Mouse (Mus musculus): ENCODE data around the gene Xrcc1.
A peak's percentile ranks its signal among the peaks of the same experiment; 100 is the strongest.

The Xrcc1 gene

DNA sequence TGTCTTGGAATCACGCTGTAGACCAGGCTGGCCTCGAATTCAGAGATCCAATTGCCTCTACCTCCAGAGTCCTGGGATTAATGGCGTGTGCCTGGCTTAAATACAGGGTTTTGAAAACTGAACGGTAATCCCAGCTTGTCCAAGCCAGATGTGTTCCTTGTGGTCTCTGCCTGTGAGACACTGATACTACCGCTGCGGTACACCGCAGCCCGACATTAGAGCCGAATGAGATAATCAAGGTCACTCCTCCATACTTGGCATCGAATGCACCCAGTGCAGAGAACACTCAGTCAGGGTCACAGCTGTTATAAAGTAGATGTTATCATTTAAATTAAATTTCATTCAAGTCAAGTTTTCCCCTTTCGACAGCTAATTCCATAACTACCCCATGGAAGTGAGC lies 17.2 kb upstream of the Xrcc1 start:
- DNase-seq (ENCODE audit: low read depth, low spot score), result no peak

DNA sequence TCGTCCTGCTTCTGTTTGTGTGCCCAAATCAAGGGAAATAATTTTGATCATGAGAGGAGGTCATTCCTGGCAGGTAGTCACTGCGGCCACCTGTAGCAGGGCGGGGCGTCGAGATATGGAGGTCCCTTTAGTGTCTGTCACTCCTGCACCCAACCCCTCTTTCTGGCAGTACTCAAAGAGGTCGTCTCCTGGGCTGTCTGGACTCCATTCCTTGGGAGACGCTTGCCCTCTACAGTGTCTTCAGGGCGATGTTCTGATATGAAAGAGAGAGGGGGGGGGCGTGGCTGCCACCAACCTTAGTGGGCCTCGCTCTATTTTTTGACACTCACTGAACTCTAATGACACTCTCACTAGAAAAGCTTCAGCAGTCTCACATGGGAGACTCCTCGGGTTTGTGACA lies 16.5 kb upstream of the Xrcc1 start:
- DNase-seq (ENCODE audit: low read depth, low spot score), result no peak

DNA sequence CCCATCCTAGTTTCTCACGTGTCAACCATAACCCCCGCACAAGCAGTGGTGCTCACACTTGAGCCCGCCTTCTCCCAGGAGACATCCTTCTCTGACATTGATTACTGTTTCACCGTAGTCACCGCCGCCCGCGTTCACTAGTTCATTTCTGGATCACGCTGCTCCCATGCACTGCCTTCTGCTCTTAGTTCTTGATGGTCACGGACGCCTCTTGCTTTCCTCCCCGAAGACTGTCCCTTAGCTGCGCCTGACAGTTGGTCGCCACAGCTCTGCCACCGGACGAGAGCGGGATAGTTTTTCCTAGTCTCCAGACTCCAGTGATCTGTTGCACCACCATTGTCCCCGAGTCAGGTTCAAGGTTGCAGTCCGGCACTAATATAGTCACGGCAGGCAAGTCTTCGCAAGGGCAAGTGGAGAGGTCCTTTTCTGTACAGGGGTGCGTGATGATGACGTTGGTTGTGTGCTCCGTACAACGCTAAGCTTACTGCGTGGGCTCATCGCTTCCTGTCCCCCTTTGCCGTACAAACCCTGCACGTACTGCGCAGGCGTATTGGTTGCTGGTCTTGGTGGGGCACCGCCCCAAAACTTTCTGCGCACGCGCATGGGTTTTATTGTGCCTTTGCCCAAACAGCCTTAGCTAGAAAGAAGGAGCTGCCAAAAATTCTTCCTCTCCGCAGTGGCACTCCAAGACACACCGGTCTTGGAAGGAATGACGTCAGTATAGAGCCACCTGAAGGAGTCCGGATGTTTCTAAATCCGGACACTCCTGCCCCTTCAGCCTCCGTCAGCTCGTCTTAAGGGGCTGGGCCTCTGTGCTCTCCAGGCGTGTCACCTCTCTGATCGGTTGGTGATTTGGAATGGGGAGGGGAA lies 15.8 kb upstream of the Xrcc1 start, which contains the start of gene Irgq:
Irgq (plus strand) TSS at position 628 of the 870 bp plus-strand sequence.
- DNase-seq (ENCODE audit: low read depth, low spot score), result peak; percentile 96

DNA sequence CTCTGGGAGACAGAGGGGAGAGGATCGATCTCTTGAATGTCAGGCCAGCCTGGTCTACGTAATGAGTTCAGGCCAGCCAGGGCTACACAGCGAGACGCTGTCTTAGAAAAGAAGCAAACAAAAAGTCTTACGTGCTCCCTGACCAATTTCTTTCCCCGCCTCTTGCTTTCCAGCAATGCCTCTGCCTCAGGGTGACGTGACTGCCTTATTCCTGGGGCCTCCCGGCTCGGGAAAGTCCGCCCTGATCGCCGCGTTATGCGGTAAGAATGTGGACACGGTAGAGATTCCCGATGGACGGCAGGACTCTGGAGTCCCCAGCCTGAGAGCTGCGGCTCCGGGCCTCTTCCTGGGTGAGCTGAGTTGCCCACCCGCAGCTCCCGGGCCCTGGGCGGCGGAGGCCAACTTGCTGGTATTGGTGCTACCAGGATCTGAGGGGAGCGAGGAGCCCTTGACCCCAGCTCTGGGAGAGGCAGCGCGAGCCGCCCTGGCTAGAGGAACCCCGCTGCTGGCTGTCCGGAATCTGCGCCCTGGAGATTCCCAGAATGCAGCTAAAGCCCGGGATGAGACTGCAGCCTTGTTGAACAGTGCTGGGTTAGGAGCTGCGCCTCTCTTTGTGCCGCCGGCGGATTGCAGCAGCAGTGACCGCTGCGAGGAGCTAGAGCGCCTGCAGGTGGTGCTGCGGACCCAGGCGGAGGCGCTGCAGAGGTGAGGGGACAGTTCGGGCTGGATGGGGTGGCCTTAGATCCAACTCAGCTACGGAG lies 14.7 kb upstream of the Xrcc1 start:
- no peak for DNase-seq (ENCODE audit: low read depth, low spot score)

DNA sequence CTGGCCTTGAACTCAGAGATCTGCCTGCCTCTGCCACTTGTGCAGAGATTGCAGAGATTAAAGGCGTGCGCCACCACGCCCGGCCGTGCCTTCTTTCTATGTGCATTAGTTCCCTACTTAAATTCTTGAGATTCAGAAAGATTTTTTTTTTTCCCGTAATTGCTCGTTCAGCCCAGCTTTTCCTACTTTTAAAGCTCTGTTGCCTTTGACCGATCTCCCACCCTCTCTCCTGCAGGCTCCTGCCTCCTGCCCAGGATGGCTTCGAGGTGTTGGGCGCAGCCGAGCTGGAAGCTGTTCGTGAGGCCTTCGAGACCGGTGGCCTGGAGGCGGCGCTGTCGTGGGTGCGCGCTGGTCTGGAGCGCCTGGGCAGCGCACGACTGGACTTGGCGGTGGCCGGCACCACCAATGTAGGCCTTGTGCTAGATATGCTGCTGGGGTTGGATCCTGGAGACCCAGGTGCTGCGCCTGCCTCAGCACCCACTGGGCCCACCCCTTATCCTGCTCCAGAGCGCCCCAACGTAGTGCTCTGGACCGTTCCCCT lies 13.0 kb upstream of the Xrcc1 start:
- no peak for DNase-seq (ENCODE audit: low read depth, low spot score)

DNA sequence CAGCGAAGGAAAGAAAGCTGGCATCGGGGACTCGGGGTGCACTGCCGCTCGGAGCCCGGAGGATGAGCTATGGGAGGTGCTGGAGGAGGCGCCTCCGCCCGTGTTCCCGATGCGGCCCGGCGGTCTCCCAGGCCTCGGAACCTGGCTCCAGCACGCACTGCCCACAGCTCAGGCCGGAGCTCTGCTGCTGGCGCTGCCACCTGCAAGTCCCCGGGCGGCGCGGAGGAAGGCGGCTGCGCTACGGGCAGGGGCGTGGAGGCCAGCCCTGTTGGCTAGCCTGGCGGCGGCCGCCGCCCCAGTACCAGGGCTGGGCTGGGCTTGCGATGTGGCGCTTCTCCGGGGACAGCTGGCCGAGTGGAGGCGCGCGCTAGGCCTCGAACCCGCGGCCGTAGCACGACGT lies 12.3 kb upstream of the Xrcc1 start:
- no peak for DNase-seq (ENCODE audit: low read depth, low spot score)

DNA sequence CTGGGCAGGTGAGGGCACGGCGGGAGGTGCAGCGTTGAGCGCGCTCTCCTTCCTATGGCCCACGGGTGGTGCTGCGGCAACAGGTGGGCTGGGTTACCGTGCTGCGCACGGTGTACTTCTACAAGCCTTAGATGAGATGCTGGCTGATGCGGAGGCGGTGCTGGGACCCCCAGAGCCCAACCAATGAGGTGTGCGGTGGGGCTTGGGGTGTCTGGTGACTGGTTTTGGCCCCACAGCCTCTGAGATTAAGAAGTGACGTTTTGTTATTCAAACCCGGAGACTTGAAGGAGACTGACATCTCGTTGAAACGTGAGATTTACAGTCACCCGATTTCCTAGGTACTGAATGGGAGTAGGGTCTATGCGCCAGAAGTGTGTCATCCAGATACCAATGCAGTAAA lies 11.8 kb upstream of the Xrcc1 start:
- DNase-seq (ENCODE audit: low read depth, low spot score), result no peak

DNA sequence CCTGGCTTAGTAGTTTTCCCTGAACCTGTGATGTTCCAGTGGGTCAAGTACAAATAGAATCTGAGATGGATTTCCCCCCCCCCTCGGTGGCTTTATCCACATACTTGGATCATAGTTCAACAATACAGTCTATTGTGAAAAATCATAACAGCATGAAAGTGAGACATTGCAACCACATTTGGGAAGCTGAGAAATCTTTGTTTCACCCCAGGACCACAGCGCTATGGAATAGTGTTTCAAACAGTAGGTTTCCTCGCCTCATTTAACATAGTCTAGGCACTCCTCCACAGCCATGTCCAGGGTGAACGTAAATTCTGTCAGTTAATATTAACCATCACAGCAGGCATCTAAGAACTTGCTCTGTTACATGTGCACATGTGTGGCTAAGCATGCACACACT lies 9.0 kb upstream of the Xrcc1 start:
- DNase-seq (ENCODE audit: low read depth, low spot score), result no peak

DNA sequence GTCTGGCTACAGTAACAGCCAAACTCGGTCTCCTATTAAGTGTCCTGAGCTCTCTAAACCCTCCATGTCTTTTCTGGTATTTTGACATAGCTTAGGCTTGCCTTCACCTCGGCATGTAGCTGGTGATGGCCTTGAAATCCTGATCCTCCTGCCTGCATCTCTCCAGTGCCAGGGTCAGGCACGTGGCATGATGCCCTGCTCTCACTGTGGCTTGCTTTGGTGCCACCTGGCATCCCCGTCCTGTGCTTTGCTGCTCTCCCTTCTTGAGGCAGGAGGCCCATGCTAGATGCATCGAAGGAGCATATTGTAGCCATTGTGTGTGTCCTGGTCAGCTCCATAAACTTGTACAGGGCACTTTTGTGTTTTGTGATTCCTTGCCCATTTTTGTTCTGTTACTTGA lies 8.5 kb upstream of the Xrcc1 start:
- no peak for DNase-seq (ENCODE audit: low read depth, low spot score)

DNA sequence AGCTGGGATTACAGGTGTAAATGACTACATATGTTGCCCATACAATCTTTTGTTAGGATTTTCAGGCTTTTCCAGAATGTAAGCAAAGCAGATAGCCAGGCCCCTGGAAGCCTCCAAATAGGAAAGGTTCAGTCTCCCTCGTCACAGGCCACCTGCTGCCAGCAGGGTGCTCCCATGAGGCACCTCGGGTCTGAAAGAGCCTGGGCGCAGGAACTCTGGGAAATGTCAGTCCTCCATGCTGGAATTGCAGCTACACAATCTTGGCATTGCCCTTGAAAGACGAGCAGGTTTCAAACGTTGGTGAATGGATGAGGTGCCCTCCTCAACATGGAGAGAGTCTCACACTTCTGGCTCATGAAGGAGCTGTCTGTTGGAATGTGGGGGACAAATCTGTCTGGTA lies 7.9 kb upstream of the Xrcc1 start:
- DNase-seq (ENCODE audit: low read depth, low spot score), result no peak

DNA sequence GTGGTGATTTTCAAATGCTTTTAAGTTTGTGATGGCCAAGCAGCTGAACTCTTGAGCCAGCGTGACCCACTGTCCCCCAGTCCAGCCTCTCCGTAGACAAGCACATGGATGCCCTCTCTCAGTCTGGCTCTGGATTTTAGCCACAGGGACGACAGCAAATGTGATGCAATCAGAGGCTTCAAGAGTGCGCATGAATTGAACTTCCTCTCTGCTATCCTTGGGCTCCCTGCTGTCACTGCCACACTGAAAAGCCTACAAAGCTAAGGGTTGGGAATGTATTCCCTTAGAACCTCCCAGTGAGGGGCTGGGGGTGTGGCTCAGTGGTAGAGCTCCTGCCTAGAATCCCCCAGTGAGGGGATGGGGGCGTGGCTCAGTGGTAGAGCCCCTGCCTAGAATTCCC lies 7.4 kb upstream of the Xrcc1 start:
- DNase-seq (ENCODE audit: low read depth, low spot score), result no peak

DNA sequence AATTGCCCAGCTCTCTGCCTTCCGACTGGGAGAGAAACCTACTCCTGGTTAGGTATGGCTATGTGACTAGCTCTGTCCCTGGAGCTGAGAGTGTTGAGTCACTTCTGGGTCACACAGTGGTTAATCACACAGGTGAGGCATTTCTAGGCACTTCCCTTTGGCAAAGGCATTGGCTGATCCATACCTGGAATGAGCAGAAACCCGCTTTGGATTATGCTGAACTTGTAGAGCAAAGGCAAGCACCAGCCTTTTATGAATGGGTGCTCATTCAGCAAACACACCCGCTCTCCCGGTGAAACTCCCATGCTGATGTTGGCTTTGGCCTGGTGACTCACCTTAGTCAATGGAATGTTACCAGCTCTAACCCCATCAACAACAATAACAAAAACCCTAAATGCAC lies 6.4 kb upstream of the Xrcc1 start:
- DNase-seq (ENCODE audit: low read depth, low spot score), result no peak

DNA sequence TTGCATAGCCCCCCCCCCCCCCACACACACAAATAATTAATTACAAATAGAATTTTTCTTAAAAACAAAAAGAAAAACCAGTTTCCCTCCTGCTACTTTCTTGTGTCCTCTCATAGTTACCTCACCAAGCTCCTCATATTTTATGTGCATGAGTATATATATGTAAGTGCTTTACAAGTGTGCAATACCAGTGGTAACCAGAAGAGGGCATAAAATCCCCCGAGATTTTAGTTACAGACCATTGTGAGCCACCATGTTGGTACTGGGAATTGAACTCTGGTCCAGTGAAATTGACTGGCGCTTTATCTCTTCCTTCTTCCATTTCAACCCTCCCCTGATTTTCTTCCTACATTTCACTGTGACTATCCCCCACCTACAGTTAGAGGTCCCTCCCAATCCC lies 1.6 kb upstream of the Xrcc1 start:
- no peak for DNase-seq (ENCODE audit: low read depth, low spot score)

DNA sequence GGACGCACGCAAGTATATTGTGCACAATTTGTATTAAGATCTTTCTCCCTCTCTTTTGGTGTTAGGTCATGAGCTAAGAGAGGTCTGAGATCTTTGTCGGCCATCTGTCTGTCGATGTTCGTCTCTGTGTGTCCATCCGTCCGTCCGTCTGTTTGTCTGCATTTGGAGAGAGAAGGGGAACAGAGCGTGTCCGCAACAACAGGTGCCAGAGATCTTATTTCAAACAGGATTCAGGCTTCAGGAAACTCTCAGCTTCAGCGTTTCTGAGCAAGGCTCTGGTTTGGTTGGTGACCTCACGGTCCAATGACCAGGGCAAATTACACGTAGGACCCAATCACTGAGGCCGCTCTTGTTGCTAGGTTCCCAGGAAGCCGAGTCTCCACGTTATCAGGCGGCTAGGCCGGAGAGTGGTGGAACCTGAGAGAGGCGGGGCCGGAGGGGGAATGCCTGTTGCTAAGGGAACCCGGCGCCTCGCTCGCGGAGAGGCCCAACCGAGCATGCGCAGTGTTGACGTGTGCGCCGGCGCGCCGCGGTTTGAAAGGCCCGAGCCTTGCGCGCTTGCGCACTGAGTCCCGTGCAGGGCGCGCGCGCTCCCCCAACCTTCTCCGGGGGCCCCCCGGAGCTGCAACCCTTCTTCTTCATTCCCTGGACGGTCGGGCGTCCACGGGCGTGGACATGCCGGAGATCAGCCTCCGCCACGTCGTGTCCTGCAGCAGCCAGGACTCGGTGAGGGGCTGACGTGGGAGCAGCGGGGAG lies 723 bp downstream of the Xrcc1 start:
- DNase-seq (ENCODE audit: low read depth, low spot score), result peak; percentile 92

DNA sequence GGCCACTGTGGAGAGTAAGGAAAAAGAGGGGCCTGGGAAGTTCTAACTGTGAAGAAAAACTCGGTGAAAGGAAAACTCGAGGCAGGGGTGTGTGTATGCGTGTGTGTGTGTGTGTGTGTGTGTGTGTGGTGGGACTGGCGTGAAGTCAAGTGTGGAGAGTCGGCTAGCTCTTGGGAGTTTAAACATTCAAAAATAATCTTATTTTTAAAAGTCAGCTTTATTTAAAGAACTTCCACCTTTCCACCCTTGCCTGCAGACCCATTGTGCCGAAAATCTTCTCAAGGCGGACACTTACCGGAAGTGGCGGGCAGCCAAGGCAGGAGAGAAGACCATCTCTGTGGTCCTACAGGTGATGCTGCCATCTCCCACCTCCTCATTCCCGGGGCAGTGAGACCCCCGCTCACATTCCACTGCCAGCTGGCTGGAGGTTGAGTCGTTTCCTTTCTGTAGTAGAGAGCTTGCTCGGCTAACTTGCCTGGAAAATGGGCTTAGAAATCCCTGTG lies 1.5 kb downstream of the Xrcc1 start:
- no peak for DNase-seq (ENCODE audit: low read depth, low spot score)

DNA sequence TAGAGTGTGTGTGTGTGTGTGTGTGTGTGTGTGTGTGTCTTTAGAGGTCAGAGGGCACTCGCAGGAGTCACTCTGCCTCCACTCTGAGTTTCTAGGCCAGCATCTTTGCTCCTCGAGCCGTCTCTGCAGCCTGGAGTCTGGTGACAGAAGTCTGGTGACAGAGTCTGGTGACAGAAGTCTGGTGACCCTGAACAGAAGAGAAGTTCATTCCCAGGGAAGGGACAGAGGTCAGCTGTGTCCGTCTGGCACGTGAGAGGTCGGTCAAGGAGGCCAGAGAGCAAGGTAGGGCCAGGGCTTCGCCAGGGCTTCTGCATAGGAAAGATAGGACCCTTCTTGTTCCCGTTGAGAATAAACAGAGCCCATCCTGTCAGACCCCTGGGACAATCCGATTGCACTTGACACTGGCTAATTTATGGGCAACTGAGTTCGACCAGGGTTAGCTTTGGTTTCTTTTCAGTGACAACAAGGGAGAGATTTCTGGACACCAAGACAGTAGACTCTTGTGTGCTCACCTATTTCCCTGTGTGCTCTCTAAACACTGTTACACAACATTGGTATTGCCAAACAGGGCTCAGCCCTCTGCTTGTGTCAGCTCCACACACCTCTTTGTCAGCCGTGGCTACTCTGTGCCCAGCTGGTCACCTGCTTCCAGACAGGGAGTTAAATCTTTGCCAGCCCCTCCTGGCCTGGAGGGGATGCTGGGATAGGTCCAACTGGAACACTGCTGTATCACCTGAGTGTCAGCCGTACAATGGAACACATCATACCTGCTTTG lies 6.1 kb downstream of the Xrcc1 start:
- no peak for DNase-seq (ENCODE audit: low read depth, low spot score)

DNA sequence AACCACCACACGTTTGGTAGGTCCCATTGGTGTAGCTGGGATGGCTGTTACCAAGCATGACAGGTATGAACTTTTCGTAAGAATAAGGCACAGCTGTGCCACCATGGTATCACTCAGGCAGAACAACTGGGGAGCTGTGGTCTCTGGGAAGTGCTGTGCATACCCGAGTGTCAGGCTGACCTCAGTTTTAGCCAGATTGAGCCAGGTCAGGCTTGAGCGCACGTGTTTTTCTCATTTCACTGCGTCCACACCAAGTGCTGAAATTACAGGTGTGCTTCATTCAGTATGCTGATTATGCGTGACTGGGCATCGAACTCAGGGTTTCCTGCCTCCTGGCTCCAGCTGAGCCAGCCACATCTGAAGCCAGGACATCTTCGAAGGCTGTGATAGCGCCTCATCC lies 9.7 kb downstream of the Xrcc1 start:
- no peak for DNase-seq (ENCODE audit: low read depth, low spot score)

DNA sequence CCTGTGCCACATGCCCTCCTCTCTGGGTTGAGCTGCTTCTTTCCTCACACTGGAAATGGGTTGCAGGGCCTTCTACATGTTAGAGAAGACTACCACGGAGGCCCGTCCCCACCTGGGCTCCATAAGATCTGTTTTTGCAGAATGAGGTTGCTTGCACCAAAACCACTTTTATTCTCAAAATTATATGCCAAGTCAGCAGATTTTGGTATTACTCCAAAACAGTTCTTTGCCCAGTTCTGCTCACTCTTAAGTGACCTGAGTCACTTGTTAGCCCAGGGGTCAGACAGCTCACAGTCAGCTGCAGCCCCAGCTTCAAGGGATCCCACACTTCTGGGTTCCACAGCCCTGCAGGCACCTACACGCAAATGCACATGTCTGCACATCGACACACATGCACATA lies 15.4 kb downstream of the Xrcc1 start:
- no peak for DNase-seq (ENCODE audit: low read depth, low spot score)

DNA sequence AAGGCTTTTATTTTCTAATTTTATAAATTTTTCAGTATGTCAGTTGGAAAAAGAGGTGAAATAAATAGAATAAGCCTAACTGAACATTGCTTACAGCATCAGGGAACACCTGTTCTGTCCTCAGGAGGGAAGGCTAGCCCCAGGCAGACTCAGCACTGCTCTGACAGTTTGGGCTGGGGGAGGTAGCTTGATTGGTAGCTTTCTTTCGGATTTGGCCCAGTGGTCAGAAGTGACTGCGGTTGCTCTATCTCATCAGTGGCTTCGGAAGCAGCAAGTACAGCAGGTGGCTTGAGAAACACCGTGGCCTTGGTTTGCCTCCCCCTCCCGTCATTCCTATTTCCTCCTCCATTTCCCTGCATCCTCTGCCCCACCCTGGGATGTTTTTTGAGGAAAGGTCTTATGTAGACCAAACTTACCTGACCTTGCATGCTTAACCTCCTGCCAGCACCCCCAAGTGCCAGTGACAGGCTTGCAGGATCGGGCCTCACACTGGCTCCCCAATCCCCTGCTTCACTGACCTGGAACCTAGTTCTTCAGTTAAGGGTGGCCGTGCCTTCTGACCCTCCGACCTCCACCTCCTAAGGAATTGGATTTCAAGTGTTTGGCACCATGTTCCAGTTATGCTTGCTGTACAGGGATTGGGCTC lies 17.2 kb downstream of the Xrcc1 start:
- no peak for DNase-seq (ENCODE audit: low read depth, low spot score)

DNA sequence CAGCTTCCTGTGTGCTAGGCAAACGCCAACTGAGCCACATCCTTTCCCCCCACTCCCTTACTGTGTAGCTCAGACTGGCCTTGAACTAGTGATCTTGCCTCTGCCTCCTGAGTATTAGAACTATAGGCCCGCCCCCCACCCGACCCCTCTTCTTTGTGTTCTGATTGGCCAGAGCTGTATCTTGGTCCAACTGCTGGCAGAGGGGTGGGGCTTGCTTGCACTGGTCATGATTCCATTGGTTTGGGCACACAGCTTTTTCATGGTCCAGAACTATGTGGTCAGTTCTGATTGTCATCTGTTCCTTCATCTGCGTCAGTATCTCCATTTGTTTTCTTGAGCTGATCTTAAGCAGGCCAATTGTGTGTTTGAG lies 17.7 kb downstream of the Xrcc1 start:
- no peak for DNase-seq (ENCODE audit: low read depth, low spot score)

All from WW6 (cell line).